Mouse (Mus musculus) lung, adult 2 months (tissue): ENCODE measurements around the gene Rho. TPM values are rescaled to one million over a fixed set of nuclear protein-coding genes. Genes with fewer than 3 reads are reported as not detected.

Experiments used
- DNase-seq: peaks from one replicate; pipeline ENCODE4 v3.0.0; 2022
- H3K4me1 ChIP-seq: fragments of 200-500 bp; 2 replicates; pipeline ENCODE4 v1.6.1; 2011; ENCODE audit warnings: low read length; ENCODE audit not compliant: control insufficient read depth, insufficient read depth
- H3K4me3 ChIP-seq: fragments of 200-500 bp; replicated peaks from 2 replicates; pipeline ENCODE3; 2011; ENCODE audit warnings: low read depth, mild to moderate bottlenecking, control low read depth, low read length; ENCODE audit errors: extremely low read depth
- CTCF ChIP-seq: fragments of 200-500 bp; IDR thresholded peaks from 2 replicates; pipeline ENCODE4 v1.5.1; 2011; ENCODE audit warnings: mild to moderate bottlenecking, low read length, control low read depth; ENCODE audit not compliant: insufficient read depth
- POLR2A ChIP-seq: fragments of 200-500 bp; IDR thresholded peaks from 2 replicates; pipeline ENCODE4 v1.6.1; 2011; ENCODE audit warnings: low read depth, mild to moderate bottlenecking, control low read depth, low read length, borderline replicate concordance; ENCODE audit errors: extremely low read depth
- WGBS: fragments of 180-500 bp; shearing (Covaris S2); methylation state at CpG from one replicate; pipeline ENCODE4 v1.1.7; 2018; 5-methylcytosine and 5-hydroxymethylcytosine counted together
- polyA plus RNA-seq: library from polyadenylated mRNA; depleted of rRNA; stranded (reverse); fragments of >200 nt; gene quantifications from 2 replicates; pipeline ENCODE4 v1.2.3, GENCODE M21; 2012

The Rho gene
- polyA plus RNA-seq, 1 experiment: 1.0 TPM

DNA sequence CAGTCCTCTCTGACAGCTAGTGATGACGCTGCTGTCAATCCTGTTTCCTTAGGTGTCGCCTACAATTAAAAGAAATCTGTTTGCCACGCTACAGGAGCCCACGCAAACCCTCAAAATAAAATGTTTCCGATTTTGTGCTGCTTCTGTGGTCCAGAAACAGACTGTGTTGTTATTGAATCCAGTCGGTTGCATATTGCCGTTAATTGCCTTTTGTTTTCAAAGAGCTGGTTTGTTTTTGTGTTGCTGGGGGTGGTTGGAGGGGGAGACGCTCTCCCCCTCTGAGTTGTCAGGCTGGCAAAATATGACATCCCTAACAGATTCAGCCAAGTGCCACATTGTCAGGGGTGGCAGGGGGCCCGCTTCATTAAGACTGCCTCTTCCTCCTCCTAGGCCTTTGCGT, 18.1 kb upstream of the Rho start:
- WGBS: 90% methylated on average over 10 of the region's 10 CpGs
- TF ChIP-seq CTCF (no peak), POLR2A (no peak)
- no peak for DNase-seq
- Histone ChIP-seq H3K4me3 (no peak overlapping the region), H3K4me1 (peaks cover 29% of the 10 kb centered on the region)

DNA sequence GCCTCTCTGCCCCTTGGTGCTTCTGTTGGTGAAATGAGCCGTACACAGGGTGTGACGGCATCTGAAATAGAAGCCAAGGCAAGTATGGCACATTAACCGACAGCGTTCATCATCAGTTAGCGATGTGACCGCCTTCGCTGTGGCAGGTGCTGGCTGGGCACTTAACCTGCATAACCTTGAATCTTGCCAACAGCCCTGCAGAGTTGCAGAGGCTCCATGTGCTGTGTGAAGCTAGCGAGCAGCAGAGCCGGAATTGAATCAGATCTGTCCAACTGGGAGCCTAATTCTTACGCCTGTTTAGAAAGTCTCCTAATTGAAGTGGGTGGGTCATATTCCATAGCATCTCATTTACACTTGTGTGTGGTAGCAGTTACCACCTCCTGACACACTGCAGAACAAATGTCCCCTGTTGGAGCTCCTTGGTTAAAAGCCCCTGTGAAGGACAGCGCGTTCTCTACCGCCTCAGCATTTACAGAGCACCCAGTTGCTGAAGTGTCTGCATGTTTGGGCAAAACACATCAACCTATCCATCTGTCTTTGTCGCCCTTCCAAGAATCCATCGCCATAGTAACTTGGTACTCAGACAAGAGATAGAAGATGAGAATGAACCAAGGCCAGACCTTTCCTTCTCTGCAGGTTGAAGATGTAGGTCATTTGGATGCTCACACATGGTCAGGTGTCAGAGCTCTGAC, 16.9 kb upstream of the Rho start:
- H3K4me1 ChIP-seq: peaks cover 23% of the 10 kb centered on the region
- no peak overlapping the region for H3K4me3 ChIP-seq
- DNase-seq: no peak
- TF ChIP-seq CTCF (no peak), POLR2A (no peak)
- WGBS: 92% methylated on average over 15 of the region's 15 CpGs

DNA sequence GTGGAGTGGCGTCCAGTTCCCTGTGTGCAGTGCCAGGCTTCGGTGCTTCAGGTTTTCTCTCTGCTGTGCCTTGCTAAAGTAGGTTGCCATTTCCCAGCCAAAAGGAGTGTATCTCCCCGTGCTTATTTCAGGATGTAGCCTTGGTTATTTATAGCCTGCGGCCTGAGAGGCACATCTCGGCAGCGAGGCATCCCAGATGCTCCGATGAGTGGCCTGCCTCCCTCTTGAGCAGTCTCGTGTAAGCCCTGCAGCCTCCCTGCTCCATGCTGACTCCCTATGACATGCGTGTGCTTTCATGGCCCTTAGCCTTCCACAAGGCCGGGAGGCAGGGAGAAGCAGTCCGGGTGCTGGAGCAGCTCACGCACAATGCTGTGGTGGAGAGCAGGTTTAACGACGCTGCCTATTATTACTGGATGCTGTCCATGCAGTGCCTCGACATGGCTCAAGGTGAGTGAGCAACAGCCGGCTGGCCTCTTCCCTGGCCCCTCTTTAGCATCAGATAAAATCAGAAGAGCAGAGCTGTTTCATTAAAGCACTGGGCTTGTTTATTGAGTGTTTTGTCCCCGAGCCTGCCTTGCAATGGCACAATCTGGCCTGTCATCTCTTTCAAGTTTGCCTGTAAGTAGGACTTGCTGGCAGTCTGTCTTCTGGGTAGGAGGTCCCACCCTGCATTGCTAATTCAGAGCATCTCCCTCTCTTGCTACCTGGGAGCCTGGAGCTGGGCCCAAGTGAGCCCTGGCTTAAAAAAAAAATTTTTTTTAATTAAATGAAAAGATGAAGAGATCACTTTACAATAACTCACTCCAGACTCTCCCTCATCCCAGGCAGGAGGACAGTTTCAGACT, 15.7 kb upstream of the Rho start:
- peaks cover 17% of the 10 kb centered on the region for H3K4me1 ChIP-seq
- 55% methylated on average over 17 of the region's 17 CpGs for WGBS

DNA sequence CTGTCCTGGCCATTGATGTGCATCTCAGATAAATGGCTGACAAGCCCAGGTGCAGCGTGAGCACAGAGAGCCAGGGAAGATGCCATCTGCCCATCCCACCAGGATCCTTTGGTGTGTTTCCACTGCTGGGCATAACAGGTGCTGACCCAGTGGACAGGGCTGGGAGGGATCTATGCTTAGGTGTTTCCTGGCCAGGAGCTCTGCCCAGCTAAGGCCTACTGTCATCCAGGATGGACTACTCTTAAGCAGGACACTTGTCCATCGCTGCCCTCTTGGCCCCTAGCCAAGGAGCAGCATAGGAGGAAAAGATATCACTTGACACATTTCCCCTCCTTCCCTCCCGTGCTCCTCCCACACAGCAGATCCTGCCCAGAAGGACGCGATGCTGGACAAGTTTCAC, 14.9 kb upstream of the Rho start:
- no peak for DNase-seq
- H3K4me3 ChIP-seq: no peak overlapping the region
- 59% methylated on average over 5 of the region's 5 CpGs for WGBS
- H3K4me1 ChIP-seq: peaks cover 10% of the 10 kb centered on the region
- no peak for TF ChIP-seq POLR2A
- no peak for TF ChIP-seq CTCF

More for the DNA sequence above, 15.7 kb upstream of the Rho start:
- TF ChIP-seq POLR2A: no peak
- no peak for TF ChIP-seq CTCF
- no peak overlapping the region for H3K4me3 ChIP-seq
- no peak for DNase-seq

DNA sequence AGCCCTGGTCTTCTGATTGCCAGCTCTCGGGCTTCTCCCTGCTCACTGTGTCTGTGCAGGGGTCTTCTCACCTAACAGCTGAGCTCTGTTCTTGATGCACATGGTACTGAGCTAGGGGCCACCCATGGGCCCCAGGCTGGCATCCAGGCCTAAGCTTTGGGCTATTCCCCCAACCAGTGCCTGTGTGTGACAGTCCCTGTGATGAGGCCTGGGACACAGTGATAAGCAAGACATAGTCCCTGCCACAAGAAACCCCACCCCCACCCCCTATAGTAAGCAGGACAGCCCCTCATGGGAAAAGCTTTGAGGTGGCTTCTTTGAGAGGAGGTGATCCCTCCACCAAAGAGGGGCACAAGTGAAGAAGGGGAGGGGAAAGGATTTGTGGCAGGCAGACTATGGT, 12.9 kb upstream of the Rho start:
- WGBS: 90% methylated on average over 1 of the region's 1 CpGs
- TF ChIP-seq CTCF (no peak), POLR2A (no peak)
- DNase-seq: no peak
- peaks cover 8% of the 10 kb centered on the region for H3K4me1 ChIP-seq
- no peak overlapping the region for H3K4me3 ChIP-seq

DNA sequence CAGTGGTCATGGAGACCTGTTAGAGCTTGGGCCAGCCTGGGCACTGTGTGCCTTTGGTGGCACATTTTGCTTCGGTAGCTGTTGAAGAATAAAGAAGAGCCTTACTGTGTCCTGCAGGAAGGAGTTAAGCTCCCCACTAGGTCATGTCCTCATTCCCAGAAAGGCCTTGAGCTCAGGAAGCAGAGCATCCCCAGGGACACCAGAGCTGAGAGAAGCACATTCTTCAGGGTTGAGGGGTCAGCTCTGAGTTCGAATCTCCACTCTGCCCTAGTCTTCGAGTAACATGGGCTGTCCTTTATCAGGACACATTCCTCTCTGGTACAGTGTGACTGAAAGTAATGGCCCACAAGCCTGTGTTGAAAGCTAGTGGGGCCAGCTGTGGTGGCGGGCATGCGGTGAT, 11.7 kb upstream of the Rho start:
- no peak for DNase-seq
- H3K4me1 ChIP-seq: peaks cover 8% of the 10 kb centered on the region
- no peak overlapping the region for H3K4me3 ChIP-seq
- 84% methylated on average over 5 of the region's 5 CpGs for WGBS
- TF ChIP-seq POLR2A (no peak), CTCF (no peak)

DNA sequence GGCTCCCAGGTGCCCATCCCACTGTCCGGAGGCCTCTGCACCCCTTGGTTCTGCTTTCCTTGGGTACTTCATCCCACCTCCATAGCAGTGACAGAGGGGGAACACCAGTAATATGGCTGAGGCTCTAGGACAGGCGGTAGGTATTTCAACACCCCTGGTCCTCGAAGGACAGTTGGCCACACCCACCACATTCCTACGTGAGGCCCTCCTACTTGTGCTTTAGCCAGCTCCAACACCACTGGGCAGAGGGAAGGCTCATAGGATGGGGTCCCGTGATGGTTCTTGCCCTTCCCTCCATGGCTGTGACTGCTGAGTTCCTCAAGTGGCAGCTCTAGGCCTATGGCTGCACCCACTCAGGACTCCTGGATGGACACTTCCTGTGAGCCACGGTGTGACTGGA, 6.7 kb upstream of the Rho start:
- no peak for DNase-seq
- 55% methylated on average over 6 of the region's 6 CpGs for WGBS
- Histone ChIP-seq H3K4me3 (no peak overlapping the region), H3K4me1 (no peaks in the 10 kb centered on the region)
- TF ChIP-seq CTCF (no peak), POLR2A (no peak)

DNA sequence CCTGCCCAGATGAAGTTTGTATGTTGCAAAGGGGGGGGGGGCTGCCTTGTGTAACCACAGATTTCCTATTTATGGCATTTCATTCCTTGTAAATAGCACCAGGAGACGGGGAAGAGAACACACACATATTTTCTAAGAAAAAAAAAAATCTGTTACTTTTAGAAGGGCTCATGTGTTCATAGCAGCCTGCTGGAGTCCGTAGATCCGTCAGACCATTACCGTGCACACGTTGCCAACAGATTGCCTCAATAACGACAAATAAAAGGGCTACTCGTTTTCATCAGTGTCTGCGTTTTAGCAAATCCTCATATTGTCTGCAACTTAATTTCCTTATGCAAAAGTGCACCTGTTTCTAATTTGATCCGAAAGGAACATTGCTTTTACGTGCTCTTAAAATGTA, 5.1 kb upstream of the Rho start:
- DNase-seq: no peak
- Histone ChIP-seq H3K4me3 (no peak overlapping the region), H3K4me1 (no peaks in the 10 kb centered on the region)
- 82% methylated on average over 10 of the region's 10 CpGs for WGBS
- TF ChIP-seq CTCF (no peak), POLR2A (no peak)

DNA sequence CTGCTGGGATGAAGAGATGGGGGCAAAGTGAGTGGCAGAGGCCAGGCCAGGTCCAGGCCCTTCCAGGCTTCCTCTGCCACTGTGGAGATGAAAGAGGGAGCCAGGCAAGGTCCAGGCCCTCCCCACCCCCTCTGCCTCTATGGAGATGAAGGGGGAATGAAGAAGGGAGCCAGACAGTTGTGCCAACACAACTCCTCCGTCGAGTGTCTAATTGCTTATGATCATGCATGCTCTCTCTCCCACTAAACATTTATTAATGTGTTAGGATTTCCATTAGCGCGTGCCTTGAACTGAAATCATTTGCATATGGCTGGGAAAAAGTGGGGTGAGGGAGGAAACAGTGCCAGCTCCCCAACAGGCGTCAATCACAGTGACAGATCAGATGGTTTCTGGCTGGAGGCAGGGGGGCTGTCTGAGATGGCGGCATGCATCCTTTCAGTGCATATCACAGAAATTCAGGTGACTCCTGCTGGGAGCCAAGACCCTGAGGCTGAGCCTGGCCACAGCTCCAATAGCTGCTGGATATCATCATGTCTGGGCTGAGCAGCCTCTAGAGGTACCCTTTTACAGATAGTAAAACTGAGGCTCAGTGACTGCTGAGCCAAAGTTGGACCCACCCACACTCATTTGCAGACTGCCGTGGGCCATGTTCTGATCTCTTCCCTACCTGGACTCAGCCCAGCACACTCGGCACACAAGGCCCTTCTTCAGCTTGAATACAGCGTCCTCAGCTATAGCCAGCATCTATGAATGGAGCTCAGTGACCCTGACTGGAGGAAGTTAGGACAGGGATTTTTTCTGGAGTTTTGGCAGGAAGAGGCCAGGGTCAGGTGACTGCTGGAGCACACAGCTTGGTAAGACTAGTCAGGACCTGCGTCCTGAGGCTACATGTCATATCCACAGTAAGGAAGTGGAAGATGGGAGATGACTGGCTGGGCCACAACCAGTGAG, 4.0 kb upstream of the Rho start:
- H3K4me3 ChIP-seq: no peak overlapping the region
- TF ChIP-seq POLR2A: no peak
- TF ChIP-seq CTCF: no peak
- no peak for DNase-seq
- H3K4me1 ChIP-seq: no peaks in the 10 kb centered on the region
- WGBS: 82% methylated on average over 10 of the region's 10 CpGs

DNA sequence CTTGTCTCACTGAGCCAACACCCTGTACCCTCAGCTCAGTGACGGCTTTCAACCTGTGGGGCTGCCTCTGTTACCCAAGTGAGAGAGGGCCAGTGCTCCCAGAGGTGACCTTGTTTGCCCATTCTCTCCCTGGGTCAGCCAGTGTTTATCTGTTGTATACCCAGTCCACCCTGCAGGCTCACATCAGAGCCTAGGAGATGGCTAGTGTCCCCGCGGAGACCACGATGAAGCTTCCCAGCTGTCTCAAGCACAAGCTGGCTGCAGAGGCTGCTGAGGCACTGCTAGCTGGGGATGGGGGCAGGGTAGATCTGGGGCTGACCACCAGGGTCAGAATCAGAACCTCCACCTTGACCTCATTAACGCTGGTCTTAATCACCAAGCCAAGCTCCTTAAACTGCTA, 1.5 kb upstream of the Rho start:
- Histone ChIP-seq H3K4me3 (no peak overlapping the region), H3K4me1 (no peaks in the 10 kb centered on the region)
- DNase-seq: no peak
- WGBS: 57% methylated on average over 5 of the region's 5 CpGs
- TF ChIP-seq CTCF (no peak), POLR2A (no peak)
